Mouse (Mus musculus): Measurements from ENCODE around the gene Fam170b. TPM values are rescaled to one million over a fixed set of nuclear protein-coding genes. Genes with fewer than 3 reads are reported as not detected.

Gene Fam170b
- total RNA-seq, 1 experiment = 0.13 TPM

DNA sequence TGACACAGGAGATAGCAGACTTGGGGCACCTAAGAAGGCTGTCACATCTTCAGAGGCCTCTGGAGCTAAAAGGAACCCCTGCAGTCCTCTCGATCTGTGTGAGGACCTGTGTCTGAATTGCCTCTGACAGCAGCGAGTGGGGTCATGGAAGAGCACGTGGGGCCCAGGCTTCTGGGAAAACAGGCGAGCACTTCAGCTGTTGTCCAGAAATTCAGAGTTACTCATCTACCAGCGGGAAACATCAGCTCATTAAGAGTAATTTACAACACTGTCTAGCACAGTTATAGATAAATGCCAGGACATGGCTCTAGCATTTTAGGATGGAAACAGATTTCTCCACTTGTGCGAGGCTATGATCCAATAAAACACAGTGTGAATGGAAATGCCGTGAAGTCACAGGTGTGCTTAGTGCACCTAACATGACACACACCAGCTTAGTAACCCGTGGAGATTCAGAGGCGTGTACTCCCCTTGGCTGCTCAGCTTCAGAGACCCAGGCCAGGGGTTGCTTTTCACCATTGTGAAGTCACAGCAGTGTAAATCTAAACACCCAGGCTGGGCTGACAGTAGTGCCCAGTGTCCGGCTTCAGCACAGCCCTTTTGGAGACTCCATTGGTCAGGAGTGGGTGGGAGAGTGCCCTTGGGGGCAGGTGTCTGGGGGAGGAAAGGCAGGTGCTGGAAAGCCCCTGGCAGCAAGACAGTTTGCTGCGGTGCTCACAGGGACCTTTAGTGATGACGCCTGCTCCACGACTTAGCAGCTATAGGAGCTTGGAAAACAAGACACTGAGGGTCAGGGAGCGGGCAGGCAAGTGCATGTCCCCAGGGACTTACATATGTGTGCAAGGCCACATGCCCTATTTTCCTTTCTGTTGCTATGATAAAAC is 9.3 kb upstream of the Fam170b start:
- TF ChIP-seq ZNF384 (IDR thresholded peaks at IDR 0.05; ENCODE audit: low read depth, low read length) = no peak
- no peak for TF ChIP-seq ZC3H11A (IDR thresholded peaks at IDR 0.05; ENCODE audit: borderline replicate concordance, low read depth, low read length)
- TF ChIP-seq MAFK (IDR thresholded peaks at IDR 0.05; ENCODE audit: insufficient read depth, low read depth, low read length) = no peak
- TF ChIP-seq CHD2 (IDR thresholded peaks at IDR 0.05; ENCODE audit: low read depth, low read length) = no peak
- TF ChIP-seq HCFC1 (IDR thresholded peaks at IDR 0.05; ENCODE audit: borderline replicate concordance, insufficient read depth, low read length) = no peak
- DNase-seq (ENCODE audit: low read depth, low spot score) = no peak
- H3K36me3 ChIP-seq (ENCODE audit: control insufficient read depth, insufficient read depth, low read length, poor library complexity, severe bottlenecking) = no peaks in the 10 kb centered on the region
- no peak overlapping the region for H3K9ac ChIP-seq (ENCODE audit: insufficient read depth, low read depth, low read length, poor library complexity, severe bottlenecking)
- H3K9me3 ChIP-seq (ENCODE audit: control insufficient read depth, insufficient read depth, low read depth, low read length) = no peaks in the 10 kb centered on the region
- H3K4me1 ChIP-seq (ENCODE audit: control insufficient read depth in 2 of 2, insufficient read depth in 2 of 2, low read length in 2 of 2, poor library complexity in 1 of 2) = peaks cover 3 to 27% of the 10 kb centered on the region in 2 experiments; a peak in 3 of 4 replicates
- no peak overlapping the region for H3K27ac ChIP-seq (ENCODE audit: insufficient read depth, low read depth, low read length, poor library complexity, severe bottlenecking)
- in situ Hi-C loops (cut with MboI; ENCODE audit: low sequenced_read_pairs in 2 of 2, unreplicated experiment in 2 of 2) = no loop called here
- H3K4me3 ChIP-seq (ENCODE audit: insufficient read depth in 1 of 2, low read depth in 1 of 2, low read length in 2 of 2, poor library complexity in 1 of 2, severe bottlenecking in 1 of 2) = no peak overlapping the region

- Histone ChIP-seq H3K9me3 (ENCODE audit: control insufficient read depth, insufficient read depth, low read depth, low read length) (no peaks in the 10 kb centered on the region), H3K4me3 (ENCODE audit: insufficient read depth in 1 of 2, low read depth in 1 of 2, low read length in 2 of 2, poor library complexity in 1 of 2, severe bottlenecking in 1 of 2) (no peak overlapping the region), H3K4me1 (ENCODE audit: control insufficient read depth in 2 of 2, insufficient read depth in 2 of 2, low read length in 2 of 2, poor library complexity in 1 of 2) (peaks cover 3 to 27% of the 10 kb centered on the region in 2 experiments; a peak in 3 of 4 replicates), H3K9ac (ENCODE audit: insufficient read depth, low read depth, low read length, poor library complexity, severe bottlenecking) (no peak overlapping the region), H3K36me3 (ENCODE audit: control insufficient read depth, insufficient read depth, low read length, poor library complexity, severe bottlenecking) (no peaks in the 10 kb centered on the region), H3K27ac (ENCODE audit: insufficient read depth, low read depth, low read length, poor library complexity, severe bottlenecking) (no peak overlapping the region)
- in situ Hi-C loops (cut with MboI; ENCODE audit: low sequenced_read_pairs in 2 of 2, unreplicated experiment in 2 of 2) = no loop called here
- peak; percentile 69 for DNase-seq (ENCODE audit: low read depth, low spot score)
- no peak for TF ChIP-seq CHD2 (IDR thresholded peaks at IDR 0.05; ENCODE audit: low read depth, low read length)
- no peak for TF ChIP-seq ZNF384 (IDR thresholded peaks at IDR 0.05; ENCODE audit: low read depth, low read length)
- TF ChIP-seq ZC3H11A (IDR thresholded peaks at IDR 0.05; ENCODE audit: borderline replicate concordance, low read depth, low read length) = no peak
- no peak for TF ChIP-seq MAFK (IDR thresholded peaks at IDR 0.05; ENCODE audit: insufficient read depth, low read depth, low read length)
- no peak for TF ChIP-seq HCFC1 (IDR thresholded peaks at IDR 0.05; ENCODE audit: borderline replicate concordance, insufficient read depth, low read length)
These were observed 8.2 kb upstream of the Fam170b start for GRCm38 (mm10) chr14:32825426-32826032.

- no peak for DNase-seq (ENCODE audit: low read depth, low spot score)
- Histone ChIP-seq H3K9me3 (ENCODE audit: control insufficient read depth, insufficient read depth, low read depth, low read length) (no peaks in the 10 kb centered on the region), H3K9ac (ENCODE audit: insufficient read depth, low read depth, low read length, poor library complexity, severe bottlenecking) (no peak overlapping the region), H3K4me1 (ENCODE audit: control insufficient read depth in 2 of 2, insufficient read depth in 2 of 2, low read length in 2 of 2, poor library complexity in 1 of 2) (peaks cover 3 to 27% of the 10 kb centered on the region in 2 experiments; a peak in 3 of 4 replicates), H3K27ac (ENCODE audit: insufficient read depth, low read depth, low read length, poor library complexity, severe bottlenecking) (no peak overlapping the region), H3K4me3 (ENCODE audit: insufficient read depth in 1 of 2, low read depth in 1 of 2, low read length in 2 of 2, poor library complexity in 1 of 2, severe bottlenecking in 1 of 2) (no peak overlapping the region), H3K36me3 (ENCODE audit: control insufficient read depth, insufficient read depth, low read length, poor library complexity, severe bottlenecking) (no peaks in the 10 kb centered on the region)
- in situ Hi-C loops (cut with MboI; ENCODE audit: low sequenced_read_pairs in 2 of 2, unreplicated experiment in 2 of 2) = no loop called here
- TF ChIP-seq ZC3H11A (IDR thresholded peaks at IDR 0.05; ENCODE audit: borderline replicate concordance, low read depth, low read length) (no peak), CHD2 (IDR thresholded peaks at IDR 0.05; ENCODE audit: low read depth, low read length) (no peak), ZNF384 (IDR thresholded peaks at IDR 0.05; ENCODE audit: low read depth, low read length) (no peak), MAFK (IDR thresholded peaks at IDR 0.05; ENCODE audit: insufficient read depth, low read depth, low read length) (no peak), HCFC1 (IDR thresholded peaks at IDR 0.05; ENCODE audit: borderline replicate concordance, insufficient read depth, low read length) (no peak)
These were observed 6.6 kb upstream of the Fam170b start for GRCm38 (mm10) chr14:32827165-32827564.

- Histone ChIP-seq H3K4me1 (ENCODE audit: control insufficient read depth in 2 of 2, insufficient read depth in 2 of 2, low read length in 2 of 2, poor library complexity in 1 of 2) (peaks cover 3 to 27% of the 10 kb centered on the region in 2 experiments; a peak in 3 of 4 replicates), H3K9ac (ENCODE audit: insufficient read depth, low read depth, low read length, poor library complexity, severe bottlenecking) (no peak overlapping the region), H3K4me3 (ENCODE audit: insufficient read depth in 1 of 2, low read depth in 1 of 2, low read length in 2 of 2, poor library complexity in 1 of 2, severe bottlenecking in 1 of 2) (no peak overlapping the region), H3K27ac (ENCODE audit: insufficient read depth, low read depth, low read length, poor library complexity, severe bottlenecking) (no peak overlapping the region), H3K9me3 (ENCODE audit: control insufficient read depth, insufficient read depth, low read depth, low read length) (no peaks in the 10 kb centered on the region), H3K36me3 (ENCODE audit: control insufficient read depth, insufficient read depth, low read length, poor library complexity, severe bottlenecking) (no peaks in the 10 kb centered on the region)
- no peak for DNase-seq (ENCODE audit: low read depth, low spot score)
- TF ChIP-seq CHD2 (IDR thresholded peaks at IDR 0.05; ENCODE audit: low read depth, low read length) (no peak), ZNF384 (IDR thresholded peaks at IDR 0.05; ENCODE audit: low read depth, low read length) (no peak), MAFK (IDR thresholded peaks at IDR 0.05; ENCODE audit: insufficient read depth, low read depth, low read length) (no peak), ZC3H11A (IDR thresholded peaks at IDR 0.05; ENCODE audit: borderline replicate concordance, low read depth, low read length) (no peak)
- in situ Hi-C loops (cut with MboI; ENCODE audit: low sequenced_read_pairs in 2 of 2, unreplicated experiment in 2 of 2) = no loop called here
These were observed 5.6 kb upstream of the Fam170b start for GRCm38 (mm10) chr14:32827994-32828650.

Measured in ES-E14 (cell line).